Mouse (Mus musculus) cortical plate, adult 2 months (tissue): ENCODE results near the gene Ctrc. TPM values are rescaled to one million over a fixed set of nuclear protein-coding genes. Genes with fewer than 3 reads are reported as not detected.

Experiments
- H3K27ac ChIP-seq: fragments of 200-500 bp; 2 replicates; pipeline ENCODE4 v1.5.1; 2012; ENCODE audit warnings: low read length, control low read depth, inconsistent platforms; ENCODE audit not compliant: insufficient read depth
- H3K4me1 ChIP-seq: fragments of 200-500 bp; 2 replicates; pipeline ENCODE4 v1.6.1; 2011; ENCODE audit warnings: low read length; ENCODE audit not compliant: control insufficient read depth, insufficient read depth
- H3K4me3 ChIP-seq: fragments of 200-500 bp; 2 replicates; pipeline ENCODE4 v1.5.1; 2011; ENCODE audit warnings: mild to moderate bottlenecking, low read length, control low read depth; ENCODE audit not compliant: insufficient read depth
- CTCF ChIP-seq: fragments of 200-500 bp; IDR thresholded peaks from 2 replicates; pipeline ENCODE4 v1.5.1; 2011; ENCODE audit warnings: mild to moderate bottlenecking, control low read depth, low read length; ENCODE audit not compliant: insufficient read depth; ENCODE audit errors: extremely low read depth
- POLR2A ChIP-seq: fragments of 200-500 bp; IDR thresholded peaks from 2 replicates; pipeline ENCODE4 v1.6.1; 2011; ENCODE audit warnings: mild to moderate bottlenecking, low read length, control low read depth; ENCODE audit not compliant: insufficient read depth; ENCODE audit errors: extremely low read depth
- polyA plus RNA-seq: library from polyadenylated mRNA; depleted of rRNA; stranded (reverse); fragments of >200 nt; gene quantifications from 2 replicates; pipeline ENCODE4 v1.2.3, GENCODE M21; 2012

The Ctrc gene
- polyA plus RNA-seq, 1 experiment: not detected

DNA sequence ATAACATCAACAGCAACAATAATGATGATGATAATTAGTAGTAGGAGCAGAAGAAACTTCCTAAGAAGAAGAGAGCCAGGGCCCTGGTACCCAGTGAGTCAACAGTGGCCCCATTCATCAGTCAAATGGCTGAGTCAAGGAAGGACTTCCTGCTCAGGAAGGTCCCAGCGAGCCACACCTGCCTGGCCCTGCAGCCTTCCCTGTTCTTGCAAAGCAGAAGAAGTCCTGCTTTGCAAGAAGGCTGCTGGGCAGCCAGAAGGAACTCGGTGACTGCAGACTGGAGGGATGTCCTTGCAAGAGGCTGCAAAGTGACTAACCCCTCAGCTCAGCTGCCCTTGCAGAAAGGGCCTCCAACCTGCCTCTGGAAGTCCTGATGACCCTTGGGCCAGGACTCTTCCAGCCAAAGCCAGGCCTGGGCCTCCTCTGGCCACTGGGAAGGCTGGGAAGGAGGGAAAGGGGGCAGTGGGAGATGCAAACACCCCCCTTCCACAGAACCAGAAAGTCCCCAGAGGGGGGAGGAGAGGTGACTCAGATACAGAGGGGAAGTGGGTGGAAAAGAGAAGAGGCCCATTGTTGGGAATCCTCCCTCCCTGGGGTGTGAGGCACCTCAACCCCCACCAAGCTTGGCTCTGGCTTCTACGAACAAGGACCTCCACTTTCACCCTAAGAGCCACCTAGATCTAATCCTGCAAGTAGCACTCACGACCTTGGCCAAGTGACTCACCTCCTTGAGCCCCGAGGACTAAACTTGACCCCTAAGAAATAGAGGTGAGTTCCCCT is 23.5 kb upstream of the Ctrc start:
- TF ChIP-seq CTCF: no peak
- no peak for TF ChIP-seq POLR2A
- Histone ChIP-seq H3K4me3 (no peak overlapping the region; the same call in 1 of the 2 replicates), H3K4me1 (peaks cover 13% of the 10 kb centered on the region), H3K27ac (0 out of 2 replicates have a peak overlapping the region, but pooled peaks have one; percentile 20)

DNA sequence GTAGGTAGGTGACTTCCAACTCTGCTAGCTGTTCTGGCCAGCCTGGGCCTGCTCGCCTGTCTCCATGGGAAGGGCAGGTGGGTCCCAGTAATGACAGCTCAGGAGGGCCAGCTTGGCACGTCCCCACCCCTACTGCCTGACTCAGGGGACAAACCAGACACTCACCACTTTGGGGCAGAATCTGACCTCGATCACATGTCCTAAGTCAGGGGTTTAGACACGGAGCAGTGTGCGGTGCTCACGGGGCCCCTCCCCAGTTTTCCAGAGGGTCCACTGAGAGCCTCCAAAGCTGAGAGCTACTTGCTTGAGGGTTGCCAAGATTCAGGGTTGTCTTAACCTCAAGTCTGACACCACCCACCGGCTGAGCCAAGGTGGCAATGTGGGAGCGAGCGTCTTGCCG is 21.9 kb upstream of the Ctrc start:
- TF ChIP-seq POLR2A (no peak), CTCF (no peak)
- Histone ChIP-seq H3K27ac (no peak overlapping the region), H3K4me3 (no peak overlapping the region), H3K4me1 (peaks cover 13% of the 10 kb centered on the region)

DNA sequence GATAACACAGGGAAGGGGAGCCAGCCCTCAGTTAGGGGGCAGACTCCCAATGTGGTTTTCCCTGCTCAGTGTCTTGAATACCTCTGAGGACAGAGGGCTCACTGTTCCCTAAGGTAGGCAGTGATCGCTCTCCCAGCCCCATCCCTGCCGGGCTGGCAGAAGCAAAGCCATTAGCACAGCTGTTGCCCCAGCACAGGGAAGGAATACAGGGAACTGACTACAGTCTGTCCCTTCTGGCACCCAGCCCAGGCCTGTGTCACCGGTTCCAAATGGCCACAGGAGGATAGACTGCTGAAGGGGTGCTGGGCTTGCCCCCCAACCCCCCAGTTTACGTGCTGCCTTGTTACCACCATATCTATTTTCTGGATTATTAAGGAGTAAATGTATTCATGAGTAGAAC is 21.3 kb upstream of the Ctrc start:
- TF ChIP-seq POLR2A: no peak
- H3K4me1 ChIP-seq: peaks cover 13% of the 10 kb centered on the region
- no peak overlapping the region for H3K4me3 ChIP-seq
- peak overlapping the region; percentile 62 for H3K27ac ChIP-seq

DNA sequence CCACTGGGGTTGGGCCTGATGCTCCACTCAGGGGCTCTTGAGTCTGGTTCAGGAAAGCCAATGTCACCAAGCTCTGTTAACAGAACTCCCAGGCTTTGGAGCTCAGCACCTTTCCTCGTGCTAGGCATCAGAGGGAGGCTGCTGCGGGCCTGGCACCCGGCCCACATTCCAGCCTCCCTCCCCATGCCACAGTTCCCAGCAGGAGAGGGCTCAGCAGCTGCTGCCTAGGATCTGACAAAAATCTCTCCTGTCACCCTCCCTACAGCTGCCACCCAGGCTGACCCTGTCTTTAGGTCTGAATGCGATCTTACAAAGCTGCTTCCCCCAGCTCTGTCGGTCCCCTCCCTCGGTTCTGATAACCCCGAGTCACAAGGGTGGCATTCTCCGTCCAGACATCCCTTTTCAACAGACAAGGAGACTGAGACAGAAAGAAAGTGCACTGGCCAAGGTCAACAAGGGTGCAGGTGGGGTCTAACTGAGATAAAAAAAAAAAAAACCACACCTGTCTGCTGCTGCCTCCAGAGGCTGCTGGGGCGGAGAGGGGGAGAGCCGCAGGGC is 20.9 kb upstream of the Ctrc start:
- Histone ChIP-seq H3K27ac (peak overlapping the region; percentile 62), H3K4me3 (no peak overlapping the region), H3K4me1 (peaks cover 11% of the 10 kb centered on the region)
- no peak for TF ChIP-seq POLR2A
- no peak for TF ChIP-seq CTCF

DNA sequence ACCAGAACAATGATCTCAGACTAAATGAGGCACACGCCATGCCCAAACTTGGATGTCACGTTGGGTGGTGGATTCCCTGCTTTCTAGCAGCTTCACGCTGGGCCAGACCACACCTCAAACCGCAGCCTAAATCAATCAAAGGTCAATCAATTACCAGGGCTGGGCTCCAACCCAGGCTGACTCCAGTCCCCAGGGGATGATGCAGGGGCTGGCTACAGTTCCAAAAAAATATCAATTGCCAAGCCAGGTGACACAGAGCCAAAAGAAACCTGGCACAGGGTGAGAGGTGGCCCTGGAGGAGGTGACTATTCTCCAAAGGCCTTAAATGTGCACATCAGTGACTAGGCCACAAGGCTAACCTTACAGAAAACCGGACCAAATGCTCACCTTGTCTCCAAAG is 19.4 kb upstream of the Ctrc start:
- no peak overlapping the region for H3K4me3 ChIP-seq
- TF ChIP-seq CTCF: no peak
- TF ChIP-seq POLR2A: no peak
- no peak overlapping the region for H3K27ac ChIP-seq
- peaks cover 9% of the 10 kb centered on the region for H3K4me1 ChIP-seq

DNA sequence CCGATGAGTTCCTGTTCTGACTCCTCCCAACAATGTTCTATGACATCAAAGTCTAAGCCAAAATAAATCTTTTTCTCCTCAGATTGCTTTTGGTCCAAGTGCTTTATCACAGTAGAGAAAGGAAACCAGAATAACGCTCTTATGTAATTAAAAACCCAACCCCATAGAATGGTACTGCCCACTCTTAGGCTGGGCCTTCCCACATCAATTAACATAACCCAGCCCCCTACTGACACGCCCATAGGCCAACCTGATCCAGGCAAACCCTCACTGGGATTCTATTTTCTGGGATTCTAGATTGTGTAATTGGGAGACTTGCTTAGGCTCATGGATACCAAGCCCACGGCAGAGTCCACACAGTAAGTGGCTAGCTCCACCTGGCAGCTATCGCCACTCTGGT is 18.8 kb upstream of the Ctrc start:
- TF ChIP-seq CTCF: no peak
- no peak for TF ChIP-seq POLR2A
- Histone ChIP-seq H3K4me1 (peaks cover 9% of the 10 kb centered on the region), H3K27ac (no peak overlapping the region), H3K4me3 (no peak overlapping the region)

DNA sequence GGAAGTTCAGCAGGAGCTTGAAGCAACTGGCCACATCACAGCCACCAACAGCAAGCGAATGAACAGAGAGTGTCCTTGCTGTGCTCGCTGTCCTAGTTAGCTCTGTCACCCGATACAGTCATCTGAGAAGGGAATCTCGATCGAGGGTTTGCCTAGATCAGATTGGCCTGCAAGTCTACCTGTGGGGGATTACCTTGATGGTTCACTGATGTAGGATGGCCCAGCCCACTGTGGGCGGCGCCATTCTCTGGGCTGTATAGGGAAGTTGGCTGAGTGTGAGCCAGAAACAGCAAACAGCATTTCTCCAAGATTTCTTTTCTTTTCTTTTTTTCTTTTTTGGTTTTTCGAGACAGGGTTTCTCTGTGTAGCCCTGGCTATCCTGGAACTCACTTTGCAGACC is 18.3 kb upstream of the Ctrc start:
- peaks cover 9% of the 10 kb centered on the region for H3K4me1 ChIP-seq
- no peak for TF ChIP-seq POLR2A
- TF ChIP-seq CTCF: no peak
- no peak overlapping the region for H3K4me3 ChIP-seq
- H3K27ac ChIP-seq: no peak overlapping the region

DNA sequence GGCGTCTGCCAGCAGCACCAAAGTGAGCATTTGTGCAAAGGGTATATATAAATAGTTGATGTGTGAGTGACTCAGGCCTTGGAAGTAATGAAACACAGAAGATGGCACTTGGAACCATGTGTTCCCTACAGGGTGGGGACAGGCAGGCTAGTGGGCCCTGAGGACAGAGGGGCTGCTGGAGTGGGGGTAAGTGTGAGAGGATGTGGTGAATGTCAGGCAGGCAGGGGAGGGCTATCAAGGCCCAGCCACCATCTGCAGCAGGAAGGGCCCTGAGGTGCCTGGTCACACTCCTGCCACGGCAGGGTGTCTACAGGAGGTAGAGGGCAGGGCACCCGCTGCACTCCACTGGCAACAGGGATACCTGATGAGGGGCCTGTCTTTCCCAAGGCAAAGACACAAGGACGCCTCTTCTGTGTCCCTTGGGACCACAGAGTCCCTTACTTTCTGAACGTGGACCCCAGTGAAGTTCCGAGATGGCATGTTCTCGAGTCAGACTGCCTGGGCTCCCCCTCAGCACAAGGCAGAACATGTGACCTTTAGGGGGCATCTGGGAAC is 17.6 kb upstream of the Ctrc start:
- Histone ChIP-seq H3K27ac (0 out of 2 replicates have a peak overlapping the region, but pooled peaks have one; percentile 45), H3K4me3 (no peak overlapping the region), H3K4me1 (peaks cover 9% of the 10 kb centered on the region)
- TF ChIP-seq CTCF: no peak
- TF ChIP-seq POLR2A: no peak

DNA sequence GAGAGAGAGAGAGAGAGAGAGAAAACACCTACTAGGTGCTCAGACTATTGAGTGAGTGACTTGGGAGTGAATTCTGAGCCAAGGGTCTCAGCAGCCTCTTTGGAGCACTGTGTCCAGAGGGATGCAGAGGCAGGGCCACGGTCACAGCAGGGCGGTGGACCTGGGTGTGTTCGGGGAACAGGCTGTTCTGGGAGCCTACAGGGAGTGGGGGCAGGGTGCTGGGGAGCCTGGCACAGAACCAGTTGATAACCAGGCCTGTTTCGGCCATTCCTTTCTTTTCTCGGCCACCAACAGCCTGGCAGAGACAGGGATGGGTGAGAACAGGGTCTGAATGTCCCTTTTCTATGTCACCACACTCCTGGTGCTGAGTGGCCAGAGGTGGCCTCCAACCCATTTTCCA is 16.7 kb upstream of the Ctrc start:
- TF ChIP-seq CTCF: no peak
- no peak for TF ChIP-seq POLR2A
- peak overlapping the region; percentile 45; the same call in 1 of the 2 replicates for H3K27ac ChIP-seq

More for the DNA sequence above, 16.7 kb upstream of the Ctrc start:
- Histone ChIP-seq H3K4me3 (no peak overlapping the region), H3K4me1 (peaks cover 7% of the 10 kb centered on the region)
